Mouse (Mus musculus): ENCODE data around the gene Atrip. TPM values are rescaled to one million over a fixed set of nuclear protein-coding genes. Genes with fewer than 3 reads are reported as not detected.

The Atrip gene
- polyA plus RNA-seq, 1 experiment: 10.7 TPM

DNA sequence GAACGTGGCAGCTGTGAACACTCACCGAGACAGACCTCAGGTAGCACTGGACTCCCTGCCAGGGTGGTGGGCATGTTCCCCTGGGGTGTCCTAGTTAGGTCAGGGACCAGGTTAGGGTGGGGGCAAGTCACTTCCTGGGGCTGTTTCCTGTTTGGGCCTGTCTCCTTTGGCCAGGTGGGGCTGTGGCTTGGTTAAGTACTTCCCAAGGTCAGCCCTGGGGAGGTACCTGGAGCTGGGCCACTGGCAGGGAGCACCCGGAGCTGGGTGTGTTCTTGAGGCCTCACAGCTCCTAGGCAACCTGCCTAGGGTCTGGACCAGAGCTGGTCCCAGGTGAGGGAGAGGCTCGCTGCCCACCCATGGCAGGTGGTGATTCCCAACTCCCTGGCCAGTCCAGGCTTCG is 45.0 kb downstream of the Atrip start:
- H3K4me1 ChIP-seq (ENCODE audit: control insufficient read depth, insufficient read depth, insufficient read length, low read length): peaks cover 8% of the 10 kb centered on the region
- WGBS: 34% methylated on average over 5 of the region's 5 CpGs
- H3K27ac ChIP-seq (ENCODE audit: insufficient read depth, low read depth, low read length): no peak overlapping the region
- H3K36me3 ChIP-seq (ENCODE audit: control insufficient read depth, insufficient read depth, low read length): peaks cover 37% of the 10 kb centered on the region
- TF ChIP-seq CTCF (IDR thresholded peaks at IDR 0.05; ENCODE audit: extremely low read depth, insufficient read length, insufficient replicate concordance, low read depth, low read length): no peak
- H3K4me3 ChIP-seq (ENCODE audit: low read depth, low read length): no peak overlapping the region
- H3K27me3 ChIP-seq (ENCODE audit: control insufficient read depth, insufficient read depth, low read length): no peaks in the 10 kb centered on the region

DNA sequence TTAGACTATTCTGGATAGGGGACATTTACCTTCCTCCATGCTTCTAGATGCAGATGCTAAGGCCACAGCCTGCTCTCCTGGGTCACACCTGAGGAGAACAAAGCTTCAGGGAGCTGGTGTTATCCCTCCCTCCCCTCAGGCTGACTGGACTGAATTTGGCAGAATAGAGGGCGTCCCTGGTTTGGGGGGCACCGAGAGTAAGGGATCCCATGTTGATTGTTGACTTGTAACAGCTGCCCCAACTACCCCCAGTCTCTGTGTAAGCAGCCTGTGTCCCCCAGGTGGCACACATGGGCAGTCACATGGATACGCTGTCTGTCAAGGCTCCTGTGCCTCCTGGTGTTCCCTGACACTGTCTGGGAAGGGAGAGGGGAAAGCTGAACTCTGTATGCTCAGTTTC is 45.5 kb downstream of the Atrip start:
- Histone ChIP-seq H3K4me3 (ENCODE audit: low read depth, low read length) (no peak overlapping the region), H3K27ac (ENCODE audit: insufficient read depth, low read depth, low read length) (no peak overlapping the region), H3K36me3 (ENCODE audit: control insufficient read depth, insufficient read depth, low read length) (peaks cover 38% of the 10 kb centered on the region), H3K27me3 (ENCODE audit: control insufficient read depth, insufficient read depth, low read length) (no peaks in the 10 kb centered on the region), H3K4me1 (ENCODE audit: control insufficient read depth, insufficient read depth, insufficient read length, low read length) (peaks cover 8% of the 10 kb centered on the region)
- 91% methylated on average over 3 of the region's 3 CpGs for WGBS
- no peak for TF ChIP-seq POLR2A (IDR thresholded peaks at IDR 0.05; ENCODE audit: low read depth, low read length)
- no peak for TF ChIP-seq CTCF (IDR thresholded peaks at IDR 0.05; ENCODE audit: extremely low read depth, insufficient read length, insufficient replicate concordance, low read depth, low read length)

DNA sequence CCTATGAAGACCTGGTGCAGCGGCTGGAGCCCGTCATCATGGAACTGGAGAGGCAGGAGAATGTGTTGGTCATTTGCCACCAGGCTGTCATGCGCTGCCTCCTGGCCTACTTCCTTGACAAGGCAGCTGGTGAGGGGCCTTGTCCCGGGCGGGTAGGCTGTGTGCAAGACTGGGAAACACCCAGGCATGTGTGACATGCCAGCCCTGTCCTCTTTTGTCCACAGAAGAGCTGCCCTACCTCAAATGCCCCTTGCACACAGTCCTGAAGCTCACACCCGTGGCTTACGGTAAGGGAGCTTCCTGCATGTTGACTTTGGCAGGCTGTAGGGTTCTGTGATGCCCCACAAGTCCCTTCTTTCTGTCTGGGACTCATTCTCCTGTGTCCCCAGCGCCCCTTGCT is 46.4 kb downstream of the Atrip start:
- Histone ChIP-seq H3K36me3 (ENCODE audit: control insufficient read depth, insufficient read depth, low read length) (peaks cover 44% of the 10 kb centered on the region), H3K4me1 (ENCODE audit: control insufficient read depth, insufficient read depth, insufficient read length, low read length) (peaks cover 8% of the 10 kb centered on the region), H3K27ac (ENCODE audit: insufficient read depth, low read depth, low read length) (no peak overlapping the region), H3K27me3 (ENCODE audit: control insufficient read depth, insufficient read depth, low read length) (no peaks in the 10 kb centered on the region), H3K4me3 (ENCODE audit: low read depth, low read length) (no peak overlapping the region)
- no peak; the same call in 1 of the 2 replicates for TF ChIP-seq POLR2A (IDR thresholded peaks at IDR 0.05; ENCODE audit: low read depth, low read length)
- TF ChIP-seq CTCF (IDR thresholded peaks at IDR 0.05; ENCODE audit: extremely low read depth, insufficient read length, insufficient replicate concordance, low read depth, low read length): no peak
- WGBS: 59% methylated on average over 8 of the region's 8 CpGs

DNA sequence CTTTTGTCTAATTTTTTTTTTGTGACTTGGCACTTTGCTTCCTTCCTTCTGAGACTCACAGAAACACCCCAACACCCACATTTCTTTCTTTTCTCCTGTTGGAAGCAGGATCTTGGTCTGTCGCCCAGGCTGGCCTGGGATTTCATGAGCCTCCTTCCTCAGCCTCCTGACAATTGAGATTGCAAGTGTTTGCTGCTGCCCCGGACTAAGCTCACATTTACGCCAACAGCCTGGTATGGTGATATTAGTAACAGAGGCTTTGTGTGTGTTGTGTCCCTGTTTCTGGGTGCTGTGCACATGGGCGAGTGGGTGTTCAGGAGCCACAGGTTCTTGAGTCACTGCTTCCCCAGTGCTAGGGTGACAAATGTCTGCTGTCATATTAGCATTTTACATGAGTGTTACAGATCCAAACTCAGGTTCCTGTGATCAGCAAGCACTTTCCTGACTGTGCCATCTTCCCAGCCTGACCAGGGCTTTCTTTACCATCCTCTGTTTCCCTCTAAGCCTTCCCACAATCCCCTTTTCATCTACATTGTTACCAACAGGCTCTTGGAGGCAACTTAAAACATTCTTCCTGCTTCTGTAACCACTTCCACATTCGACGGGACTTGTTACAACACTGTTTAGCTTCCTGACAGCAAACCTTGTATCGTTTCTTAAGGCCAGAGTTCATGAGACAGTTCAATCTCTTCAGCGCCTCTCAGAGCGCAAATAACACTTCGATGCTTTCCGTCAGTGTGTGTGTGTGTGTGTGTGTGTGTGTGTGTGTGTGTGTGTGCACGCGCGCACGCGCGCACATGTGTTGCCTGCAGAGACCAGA is 50.8 kb downstream of the Atrip start:
- Histone ChIP-seq H3K4me3 (ENCODE audit: low read depth, low read length) (no peak overlapping the region), H3K36me3 (ENCODE audit: control insufficient read depth, insufficient read depth, low read length) (peaks cover 26% of the 10 kb centered on the region), H3K4me1 (ENCODE audit: control insufficient read depth, insufficient read depth, insufficient read length, low read length) (no peaks in the 10 kb centered on the region; the same call in 1 of the 2 replicates), H3K27me3 (ENCODE audit: control insufficient read depth, insufficient read depth, low read length) (no peaks in the 10 kb centered on the region), H3K27ac (ENCODE audit: insufficient read depth, low read depth, low read length) (no peak overlapping the region)
- TF ChIP-seq POLR2A (IDR thresholded peaks at IDR 0.05; ENCODE audit: low read depth, low read length) (no peak), CTCF (IDR thresholded peaks at IDR 0.05; ENCODE audit: extremely low read depth, insufficient read length, insufficient replicate concordance, low read depth, low read length) (no peak)
- 83% methylated on average over 17 of the region's 17 CpGs for WGBS

DNA sequence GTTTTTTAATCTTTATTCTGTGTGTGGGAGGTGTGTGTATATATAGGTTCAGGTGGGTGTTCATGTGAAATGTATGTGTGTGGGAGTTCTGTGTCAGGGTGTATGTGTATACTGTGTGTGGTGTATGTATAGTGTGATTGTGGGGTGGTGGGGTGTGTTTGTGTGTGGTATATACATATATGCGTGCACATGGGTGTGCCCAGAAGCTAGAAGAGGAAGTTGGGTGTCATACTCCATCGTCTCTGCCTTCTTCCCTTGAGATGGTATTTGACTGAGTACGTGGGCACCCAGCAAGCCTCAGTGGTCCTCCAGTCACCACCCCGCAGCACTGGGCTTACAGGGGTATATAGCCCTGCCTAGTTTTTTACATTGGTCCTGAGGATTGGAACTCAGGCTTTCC is 52.5 kb downstream of the Atrip start:
- no peak overlapping the region for H3K4me3 ChIP-seq (ENCODE audit: low read depth, low read length)

DNA sequence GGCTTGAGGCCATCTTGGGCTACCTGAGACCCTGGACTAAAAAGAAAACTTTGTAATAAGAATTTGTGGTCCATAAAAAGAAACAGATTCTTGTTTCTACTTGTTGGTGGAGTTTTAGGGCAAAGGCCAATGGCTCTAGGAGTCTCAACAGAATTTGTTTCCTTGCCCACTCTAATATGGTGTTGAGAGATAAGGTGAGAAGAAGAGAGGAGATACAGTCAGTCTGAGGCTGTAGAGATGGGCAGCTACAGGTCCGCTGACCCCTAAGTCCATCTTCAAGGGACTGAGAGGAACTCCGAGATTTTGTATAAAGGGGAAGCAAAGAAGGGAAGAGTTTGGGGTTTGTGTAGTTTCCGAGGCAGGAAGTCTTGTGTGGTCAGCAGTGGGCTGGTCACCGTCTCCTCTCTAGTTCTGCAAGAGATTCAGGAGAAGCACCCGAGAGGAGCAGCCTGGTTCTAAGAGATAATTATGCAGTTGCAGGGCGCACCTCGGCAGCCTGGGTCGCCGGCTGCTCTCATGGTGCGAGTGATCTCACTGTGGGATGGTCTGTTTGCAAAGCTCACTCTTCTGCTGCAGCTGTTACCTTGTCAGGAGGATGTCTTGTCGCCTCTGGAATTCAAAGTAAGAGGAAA is 56.8 kb downstream of the Atrip start:
- Histone ChIP-seq H3K27ac (ENCODE audit: insufficient read depth, low read depth, low read length) (no peak overlapping the region), H3K4me1 (ENCODE audit: control insufficient read depth, insufficient read depth, insufficient read length, low read length) (peaks cover 3% of the 10 kb centered on the region; the same call in 1 of the 2 replicates), H3K27me3 (ENCODE audit: control insufficient read depth, insufficient read depth, low read length) (no peaks in the 10 kb centered on the region), H3K4me3 (ENCODE audit: low read depth, low read length) (peak overlapping the region; percentile 27), H3K36me3 (ENCODE audit: control insufficient read depth, insufficient read depth, low read length) (peaks cover 15% of the 10 kb centered on the region)
- TF ChIP-seq CTCF (IDR thresholded peaks at IDR 0.05; ENCODE audit: extremely low read depth, insufficient read length, insufficient replicate concordance, low read depth, low read length) (no peak), POLR2A (IDR thresholded peaks at IDR 0.05; ENCODE audit: low read depth, low read length) (no peak)
- WGBS: 78% methylated on average over 11 of the region's 11 CpGs

More for the DNA sequence above, 52.5 kb downstream of the Atrip start:
- Histone ChIP-seq H3K4me1 (ENCODE audit: control insufficient read depth, insufficient read depth, insufficient read length, low read length) (no peaks in the 10 kb centered on the region; the same call in 1 of the 2 replicates), H3K27ac (ENCODE audit: insufficient read depth, low read depth, low read length) (no peak overlapping the region; the same call in 1 of the 2 replicates), H3K27me3 (ENCODE audit: control insufficient read depth, insufficient read depth, low read length) (no peaks in the 10 kb centered on the region), H3K36me3 (ENCODE audit: control insufficient read depth, insufficient read depth, low read length) (peaks cover 29% of the 10 kb centered on the region)
- TF ChIP-seq POLR2A (IDR thresholded peaks at IDR 0.05; ENCODE audit: low read depth, low read length) (no peak), CTCF (IDR thresholded peaks at IDR 0.05; ENCODE audit: extremely low read depth, insufficient read length, insufficient replicate concordance, low read depth, low read length) (no peak)
- WGBS: 67% methylated on average over 4 of the region's 4 CpGs

DNA sequence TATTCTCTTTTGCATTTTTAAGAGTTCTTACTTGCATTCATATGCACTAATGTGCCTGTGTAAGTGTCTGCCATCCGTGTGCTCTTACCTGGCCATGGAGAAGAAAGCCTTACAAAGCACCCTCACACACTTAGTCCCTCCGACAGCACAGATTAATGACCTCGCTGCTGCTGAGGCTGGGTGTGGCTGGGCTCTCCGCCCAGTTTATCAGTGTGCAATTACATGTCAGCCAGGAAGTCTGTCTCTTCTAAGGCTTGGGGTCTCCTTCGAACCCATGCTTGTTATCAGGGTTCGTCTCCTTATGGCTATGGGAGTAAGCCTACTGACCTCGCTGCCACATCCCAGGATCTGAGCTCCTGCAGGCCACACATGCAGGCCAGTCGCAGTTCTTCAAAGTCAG is 58.5 kb downstream of the Atrip start:
- no peak overlapping the region for H3K27ac ChIP-seq (ENCODE audit: insufficient read depth, low read depth, low read length)
- no peaks in the 10 kb centered on the region for H3K27me3 ChIP-seq (ENCODE audit: control insufficient read depth, insufficient read depth, low read length)
- no peak overlapping the region for H3K4me3 ChIP-seq (ENCODE audit: low read depth, low read length)
- no peak for TF ChIP-seq POLR2A (IDR thresholded peaks at IDR 0.05; ENCODE audit: low read depth, low read length)
- TF ChIP-seq CTCF (IDR thresholded peaks at IDR 0.05; ENCODE audit: extremely low read depth, insufficient read length, insufficient replicate concordance, low read depth, low read length): no peak
- peaks cover 3% of the 10 kb centered on the region; the same call in 1 of the 2 replicates for H3K4me1 ChIP-seq (ENCODE audit: control insufficient read depth, insufficient read depth, insufficient read length, low read length)
- H3K36me3 ChIP-seq (ENCODE audit: control insufficient read depth, insufficient read depth, low read length): peaks cover 29% of the 10 kb centered on the region
- 26% methylated on average over 8 of the region's 8 CpGs for WGBS
